Mouse (Mus musculus): ENCODE measurements around the gene Cubn. TPM values are rescaled to one million over a fixed set of nuclear protein-coding genes. Genes with fewer than 3 reads are reported as not detected.

Cubn gene
- total RNA-seq, 2 experiments from 2014 or later: 0.94 to 1.2 TPM

- intact Hi-C loops (cut with DNase I): loop anchor here (2.0 to 10.0 kb wide), 3 partner anchors 41 to 161 kb away; no protein-coding TSS in a partner anchor
- DNase-seq (ENCODE audit: low spot score): peak; percentile 70
These were observed 78.0 kb downstream of the Cubn start for GRCm38 (mm10) chr2:13413520-13414178.

GRCm38 (mm10) chr2:13410660-13411059, 81.0 kb downstream of the Cubn start:
- no peak for DNase-seq (ENCODE audit: low spot score)
- intact Hi-C loops (cut with DNase I): loop anchor here (2.0 to 10.0 kb wide), 2 partner anchors 16 to 106 kb away; no protein-coding TSS in a partner anchor

GRCm38 (mm10) chr2:13409767-13410519, 81.7 kb downstream of the Cubn start:
- intact Hi-C loops (cut with DNase I): loop anchor here (2.0 to 10.0 kb wide), 2 partner anchors 15 to 105 kb away; no protein-coding TSS in a partner anchor
- DNase-seq (ENCODE audit: low spot score): no peak

GRCm38 (mm10) chr2:13408333-13408732, 83.3 kb downstream of the Cubn start:
- intact Hi-C loops (cut with DNase I): no loop called here
- no peak for DNase-seq (ENCODE audit: low spot score)

GRCm38 (mm10) chr2:13407698-13408097, 83.9 kb downstream of the Cubn start:
- no peak for DNase-seq (ENCODE audit: low spot score)
- intact Hi-C loops (cut with DNase I): no loop called here

GRCm38 (mm10) chr2:13407272-13407671, 84.3 kb downstream of the Cubn start:
- intact Hi-C loops (cut with DNase I): no loop called here
- no peak for DNase-seq (ENCODE audit: low spot score)

GRCm38 (mm10) chr2:13404986-13405678, 86.5 kb downstream of the Cubn start:
- intact Hi-C loops (cut with DNase I): no loop called here
- no peak for DNase-seq (ENCODE audit: low spot score)

GRCm38 (mm10) chr2:13400831-13401230, 90.8 kb downstream of the Cubn start:
- peak; percentile 61 for DNase-seq (ENCODE audit: low spot score)
- intact Hi-C loops (cut with DNase I): no loop called here

GRCm38 (mm10) chr2:13399480-13400072, 92.0 kb downstream of the Cubn start:
- DNase-seq (ENCODE audit: low spot score): no peak
- intact Hi-C loops (cut with DNase I): no loop called here

- intact Hi-C loops (cut with DNase I): no loop called here
- DNase-seq (ENCODE audit: low spot score): peak; percentile 62
These were observed 92.7 kb downstream of the Cubn start for GRCm38 (mm10) chr2:13398955-13399354.

- no peak for DNase-seq (ENCODE audit: low spot score)
- intact Hi-C loops (cut with DNase I): no loop called here
These were observed 93.1 kb downstream of the Cubn start for GRCm38 (mm10) chr2:13398551-13398950.

- no peak for DNase-seq (ENCODE audit: low spot score)
- intact Hi-C loops (cut with DNase I): no loop called here
These were observed 95.5 kb downstream of the Cubn start for GRCm38 (mm10) chr2:13396124-13396540.

GRCm38 (mm10) chr2:13391018-13391417, 100.6 kb downstream of the Cubn start:
- no peak for DNase-seq (ENCODE audit: low spot score)
- intact Hi-C loops (cut with DNase I): no loop called here

- intact Hi-C loops (cut with DNase I): loop anchor here (5.0 kb wide), 1 partner anchor 186 kb away; the partner anchor contains the start of gene Vim
- DNase-seq (ENCODE audit: low spot score): no peak
These were observed 105.0 kb downstream of the Cubn start for GRCm38 (mm10) chr2:13386631-13387030.

- intact Hi-C loops (cut with DNase I): loop anchor here (5.0 kb wide), 1 partner anchor 187 kb away; the partner anchor contains the start of gene Vim
- no peak for DNase-seq (ENCODE audit: low spot score)
These were observed 105.9 kb downstream of the Cubn start for GRCm38 (mm10) chr2:13385542-13386345.

GRCm38 (mm10) chr2:13384775-13385541, 106.7 kb downstream of the Cubn start:
- peak; percentile 54 for DNase-seq (ENCODE audit: low spot score)
- intact Hi-C loops (cut with DNase I): loop anchor here (5.0 kb wide), 2 partner anchors 83 to 187 kb away; partner anchors contain the start of gene Vim

- intact Hi-C loops (cut with DNase I): no loop called here
- no peak for DNase-seq (ENCODE audit: low spot score)
These were observed 115.4 kb downstream of the Cubn start for GRCm38 (mm10) chr2:13376166-13376565.

GRCm38 (mm10) chr2:13373291-13373690, 118.3 kb downstream of the Cubn start:
- intact Hi-C loops (cut with DNase I): loop anchor here (2.0 kb wide), 1 partner anchor 40 kb away; no protein-coding TSS in a partner anchor
- no peak for DNase-seq (ENCODE audit: low spot score)

Data from heart, postnatal 25 days (tissue).